Mouse (Mus musculus): ENCODE measurements around the gene Hrnr. TPM values are rescaled to one million over a fixed set of nuclear protein-coding genes. Genes with fewer than 3 reads are reported as not detected.

The Hrnr gene
- total RNA-seq, 2 experiments from 2014 or later, result 0.05 to 0.21 TPM

Other genes with a start within 250 kb of the Hrnr start
- gene Crnn, start 175.0 kb upstream of the Hrnr start, total RNA-seq (2021), result not detected
- under 1 TPM; 0.07 to 0.13 TPM for gene Flg2, start 122.5 kb upstream of the Hrnr start, total RNA-seq (2021)
- gene Flg, start 46.2 kb upstream of the Hrnr start, total RNA-seq (2021), result 1 to 10 TPM; 1.1 to 2.7 TPM
- not detected for gene Rptn, start 74.0 kb downstream of the Hrnr start, total RNA-seq (2021)
- gene Tchh, start 122.6 kb downstream of the Hrnr start, total RNA-seq (2021), result under 1 TPM; 0.34 to 0.42 TPM
- not detected for gene Tchhl1, start 149.0 kb downstream of the Hrnr start, total RNA-seq (2021)
- gene S100a11, start 200.7 kb downstream of the Hrnr start, total RNA-seq (2021), result 100 to 1,000 TPM; 310 to 333 TPM
- gene S100a10, start 235.3 kb downstream of the Hrnr start, total RNA-seq (2021), result 100 to 1,000 TPM; 290 to 327 TPM